Mouse (Mus musculus) hindbrain, embryonic 13.5 days (tissue): ENCODE results near the gene Rbmx2. TPM values are rescaled to one million over a fixed set of nuclear protein-coding genes. Genes with fewer than 3 reads are reported as not detected.

Experiments
- ATAC-seq: fragments of 200-750 bp; cut with Nextera tagmentation; 2 replicates; pipeline ENCODE4 v1.8.0; 2017; ENCODE audit warnings: moderate TSS enrichment; ENCODE audit not compliant: low FRiP score
- H3K27ac ChIP-seq: fragments of 300-500 bp; sonication (generic); 2 replicates; pipeline ENCODE4 v1.5.1; 2015; ENCODE audit warnings: inconsistent platforms, mild to moderate bottlenecking, moderate library complexity
- H3K27me3 ChIP-seq: fragments of 300-500 bp; sonication (generic); 2 replicates; pipeline ENCODE4 v1.6.1; 2015; ENCODE audit warnings: mild to moderate bottlenecking, inconsistent platforms
- H3K36me3 ChIP-seq: fragments of 300-500 bp; sonication (generic); 2 replicates; pipeline ENCODE4 v1.6.1; 2015; ENCODE audit warnings: mild to moderate bottlenecking, inconsistent platforms
- H3K4me1 ChIP-seq: fragments of 300-500 bp; sonication (generic); replicated peaks from 2 replicates; pipeline ENCODE4 v1.6.1; 2015; ENCODE audit warnings: inconsistent platforms
- H3K4me2 ChIP-seq: fragments of 300-500 bp; sonication (generic); 2 replicates; pipeline ENCODE4 v1.6.1; 2015; ENCODE audit warnings: inconsistent platforms, mild to moderate bottlenecking, moderate library complexity
- H3K4me3 ChIP-seq: fragments of 300-500 bp; sonication (generic); 2 replicates; pipeline ENCODE4 v1.5.1; 2015; ENCODE audit warnings: mild to moderate bottlenecking, inconsistent platforms
- H3K9ac ChIP-seq: fragments of 300-500 bp; sonication (generic); 2 replicates; pipeline ENCODE4 v1.6.1; 2015; ENCODE audit warnings: mild to moderate bottlenecking, inconsistent platforms
- H3K9me3 ChIP-seq: fragments of 300-500 bp; sonication (generic); 2 replicates; pipeline ENCODE4 v1.6.1; 2016; ENCODE audit warnings: inconsistent platforms
- WGBS: fragments of 180-500 bp; shearing (Covaris S2); methylation state at CpG from one replicate; pipeline ENCODE4 v1.1.7; 2015; 5-methylcytosine and 5-hydroxymethylcytosine counted together
- polyA plus RNA-seq: library from polyadenylated mRNA; unstranded; fragments of >200 nt; fragmentation: Nextera tagmentation; extraction: Ambion mirVana; gene quantifications from 2 replicates; pipeline ENCODE4 v1.2.1, GENCODE M21; 2015

The Rbmx2 gene
- polyA plus RNA-seq = 23.6 and 27.2 TPM in 2 replicates

DNA sequence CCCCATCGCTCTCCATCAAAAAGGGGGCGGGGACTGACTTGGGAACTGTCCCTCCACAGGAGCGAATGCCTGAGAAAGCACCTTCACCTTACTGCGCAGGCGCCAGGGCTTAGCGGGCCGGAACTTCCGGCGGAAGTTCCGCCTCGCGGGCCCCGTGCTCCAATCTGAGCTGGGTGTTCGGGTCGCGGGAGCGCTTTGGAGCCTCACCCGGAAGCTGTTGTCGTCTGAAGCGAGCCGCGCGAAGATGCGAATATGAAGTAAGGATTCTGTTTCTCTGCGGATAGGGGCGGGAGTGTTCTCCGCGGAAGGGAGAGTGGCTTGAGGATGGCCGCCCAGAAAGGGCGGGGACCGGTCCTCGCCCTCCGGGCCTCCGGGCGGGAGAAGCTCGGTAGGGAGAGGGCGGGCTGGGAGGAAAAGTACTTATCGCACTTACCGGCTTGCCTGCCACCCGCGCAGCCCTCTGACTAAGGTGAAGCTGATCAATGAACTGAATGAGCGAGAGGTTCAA lies at the start of gene Rbmx2:
Rbmx2 (plus strand) TSS at position 141 of the 508 bp plus-strand sequence.
- peak; percentile 98 for ATAC-seq
- whole genome bisulfite sequencing = 14% methylated on average over 38 of the region's 42 CpGs
- H3K4me3 ChIP-seq = peak within 1 kb of the TSS; percentile 55

DNA sequence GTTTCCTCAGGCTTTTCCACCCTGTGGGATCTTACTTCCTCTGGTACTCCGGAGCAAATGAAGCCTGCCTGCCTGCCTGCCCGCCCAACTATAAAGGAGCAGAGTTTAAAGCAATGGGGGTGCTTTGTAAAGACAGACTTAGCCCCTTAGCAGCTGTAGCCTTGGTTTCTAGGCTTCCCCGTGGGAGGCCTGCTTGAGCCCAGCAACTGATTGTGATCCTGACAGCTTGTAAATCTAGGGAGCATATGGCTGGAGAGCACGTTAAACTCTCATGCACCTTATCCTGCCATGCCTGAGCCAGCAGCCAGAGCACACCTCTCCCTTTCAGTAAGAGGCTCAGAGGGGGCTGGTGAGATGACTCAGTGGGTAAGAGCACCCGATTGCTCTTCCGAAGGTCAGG lies 28.0 kb upstream of the Rbmx2 start:
- no peaks in the 10 kb centered on the region for H3K4me1 ChIP-seq
- H3K4me3 ChIP-seq = no peak overlapping the region
- peak; percentile 46; the same call in 1 of the 2 replicates for ATAC-seq
- peaks cover 3% of the 10 kb centered on the region; the same call in 1 of the 2 replicates for H3K36me3 ChIP-seq
- H3K4me2 ChIP-seq = no peak overlapping the region
- WGBS = 40% methylated on average over 6 of the region's 6 CpGs
- no peaks in the 10 kb centered on the region for H3K27me3 ChIP-seq
- no peaks in the 10 kb centered on the region for H3K9me3 ChIP-seq
- H3K9ac ChIP-seq = no peak overlapping the region
- no peak overlapping the region for H3K27ac ChIP-seq

More for the DNA sequence above, at the start of gene Rbmx2:
- peak within 1 kb of the TSS; percentile 66 for H3K9ac ChIP-seq
- peak within 1 kb of the TSS; percentile 58 for H3K4me2 ChIP-seq
- H3K4me1 ChIP-seq = peaks cover 7% of the 10 kb centered on the region
- no peaks in the 10 kb centered on the region for H3K9me3 ChIP-seq
- H3K27me3 ChIP-seq = no peaks in the 10 kb centered on the region
- H3K36me3 ChIP-seq = peaks cover 8% of the 10 kb centered on the region; the same call in 1 of the 2 replicates
- H3K27ac ChIP-seq = no peak within 1 kb of the TSS

DNA sequence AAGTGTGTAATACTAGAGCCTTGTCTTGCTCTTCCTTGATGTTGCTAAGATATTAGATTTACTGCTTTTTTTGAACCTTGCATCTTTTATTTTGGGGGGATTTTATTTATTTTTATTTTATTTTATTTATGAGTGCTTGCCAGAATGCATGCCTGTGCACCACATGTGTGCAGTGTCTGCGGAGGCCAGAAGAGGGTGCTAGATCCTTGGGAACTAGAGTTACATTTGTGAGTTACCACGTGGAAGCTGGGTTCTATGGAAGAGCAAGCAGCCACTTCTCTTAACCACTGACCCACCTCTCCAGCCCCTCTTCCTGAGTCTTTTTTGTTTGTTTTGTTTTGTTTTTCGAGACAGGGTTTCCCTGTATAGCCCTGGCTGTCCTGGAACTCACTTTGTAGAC lies 25.2 kb upstream of the Rbmx2 start:
- no peaks in the 10 kb centered on the region for H3K9me3 ChIP-seq

DNA sequence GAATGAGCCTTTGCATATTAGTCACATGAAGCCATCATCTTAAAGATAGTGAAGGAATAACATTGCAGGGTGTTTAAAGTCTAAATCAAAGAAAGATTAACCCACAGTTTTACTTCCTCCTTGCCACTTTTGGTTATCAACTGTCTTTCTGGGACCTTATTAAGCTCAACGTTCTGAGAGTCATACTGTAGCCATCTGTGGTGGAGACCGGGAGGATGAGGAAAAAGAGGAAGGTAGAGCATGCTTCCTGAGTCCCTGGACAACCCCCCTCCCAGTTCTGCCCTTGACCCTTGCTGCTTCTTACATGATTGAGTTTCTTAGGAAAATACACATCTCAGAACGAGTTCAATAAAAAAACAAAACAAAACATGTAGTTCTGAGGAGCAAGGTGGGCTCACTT lies 23.1 kb upstream of the Rbmx2 start:
- H3K27me3 ChIP-seq = no peaks in the 10 kb centered on the region
- H3K4me2 ChIP-seq = no peak overlapping the region
- H3K4me1 ChIP-seq = no peaks in the 10 kb centered on the region
- ATAC-seq = no peak
- no peaks in the 10 kb centered on the region for H3K9me3 ChIP-seq
- no peaks in the 10 kb centered on the region for H3K36me3 ChIP-seq
- 77% methylated on average over 3 of the region's 3 CpGs for WGBS
- no peak overlapping the region for H3K27ac ChIP-seq
- no peak overlapping the region for H3K9ac ChIP-seq
- H3K4me3 ChIP-seq = no peak overlapping the region

More for the DNA sequence above, 25.2 kb upstream of the Rbmx2 start:
- H3K36me3 ChIP-seq = no peaks in the 10 kb centered on the region
- H3K27ac ChIP-seq = no peak overlapping the region
- no peaks in the 10 kb centered on the region for H3K27me3 ChIP-seq
- 67% methylated on average over 3 of the region's 3 CpGs for WGBS
- no peak overlapping the region for H3K4me2 ChIP-seq
- no peak overlapping the region for H3K4me3 ChIP-seq
- H3K9ac ChIP-seq = no peak overlapping the region
- H3K4me1 ChIP-seq = no peaks in the 10 kb centered on the region
- ATAC-seq = no peak

DNA sequence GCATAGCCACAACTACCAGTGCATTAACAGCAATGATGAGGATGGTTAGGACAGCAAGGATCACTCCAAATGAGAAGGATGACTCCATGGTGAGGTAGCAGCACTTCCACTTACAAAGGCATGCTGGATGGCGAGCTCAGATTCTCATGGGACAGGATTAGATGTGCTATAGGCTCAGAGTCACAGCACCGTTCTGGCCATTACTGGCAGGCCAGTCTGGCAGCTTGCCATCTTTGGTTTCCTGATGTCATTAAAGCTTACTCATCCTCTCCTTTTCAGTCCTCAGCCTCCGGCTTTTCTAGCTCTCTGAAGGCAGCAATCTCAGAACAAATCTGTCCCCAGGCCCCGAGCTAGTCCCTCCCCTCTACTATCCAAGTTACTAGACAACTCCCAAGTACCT lies 20.6 kb upstream of the Rbmx2 start, which contains the start of gene Gpr119:
Gpr119 (minus strand) TSS at position 308 of the 400 bp plus-strand sequence.
- Histone ChIP-seq H3K27ac (no peak within 1 kb of the TSS), H3K4me2 (no peak within 1 kb of the TSS), H3K9ac (no peak within 1 kb of the TSS), H3K27me3 (no peaks in the 10 kb centered on the region), H3K36me3 (no peaks in the 10 kb centered on the region), H3K4me1 (no peaks in the 10 kb centered on the region), H3K4me3 (no peak within 1 kb of the TSS), H3K9me3 (no peaks in the 10 kb centered on the region)
- 67% methylated on average over 4 of the region's 4 CpGs for WGBS
- no peak; the same call in 1 of the 2 replicates for ATAC-seq

DNA sequence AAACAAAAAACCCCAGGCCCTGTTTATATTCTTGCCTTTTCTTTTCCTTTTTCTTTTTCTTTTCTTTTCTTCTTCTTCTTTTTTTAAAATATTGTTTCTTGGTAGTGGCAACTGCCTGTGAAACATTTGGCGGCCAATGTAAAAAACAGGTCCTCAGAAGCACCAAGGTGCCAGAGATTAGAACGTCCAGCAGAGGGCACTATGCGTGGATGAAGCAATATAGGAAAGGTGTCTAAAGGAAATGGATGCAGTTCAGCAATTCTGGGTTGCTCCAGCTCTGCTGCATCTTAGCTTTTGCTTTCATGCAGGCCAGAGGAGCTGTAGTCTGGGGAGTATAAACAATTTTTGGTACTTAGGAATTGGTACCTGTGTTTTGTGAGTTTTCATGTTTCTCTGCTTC lies 11.4 kb upstream of the Rbmx2 start:
- no peak for ATAC-seq
- Histone ChIP-seq H3K4me1 (no peaks in the 10 kb centered on the region), H3K9me3 (no peaks in the 10 kb centered on the region), H3K27ac (no peak overlapping the region), H3K4me2 (no peak overlapping the region), H3K4me3 (no peak overlapping the region), H3K9ac (no peak overlapping the region), H3K36me3 (no peaks in the 10 kb centered on the region), H3K27me3 (no peaks in the 10 kb centered on the region)
- 19% methylated on average over 3 of the region's 3 CpGs for WGBS

DNA sequence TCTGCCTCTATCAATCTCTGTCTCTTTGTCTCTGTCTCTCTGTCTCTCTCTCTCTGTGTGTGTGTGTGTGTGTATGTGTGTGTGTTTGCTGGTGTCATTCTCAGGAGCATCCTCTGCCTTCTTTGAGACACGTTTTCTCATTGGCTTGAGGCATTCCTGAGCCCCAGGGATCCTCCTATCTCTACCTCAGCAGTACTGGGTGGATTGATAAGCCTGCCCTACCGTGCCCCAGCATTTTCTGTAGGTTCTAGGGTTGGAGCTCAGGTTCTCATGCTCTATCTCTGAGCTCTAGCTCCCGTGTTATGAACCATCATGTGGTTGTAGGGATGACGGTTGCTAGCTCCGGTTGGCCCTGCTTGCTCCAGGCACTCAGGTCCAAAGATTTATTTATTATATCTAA lies 10.9 kb upstream of the Rbmx2 start:
- no peak for ATAC-seq
- no peaks in the 10 kb centered on the region for H3K4me1 ChIP-seq
- no peak overlapping the region for H3K9ac ChIP-seq
- H3K4me3 ChIP-seq = no peak overlapping the region
- no peak overlapping the region for H3K4me2 ChIP-seq
- no peaks in the 10 kb centered on the region for H3K27me3 ChIP-seq
- no peaks in the 10 kb centered on the region for H3K36me3 ChIP-seq
- H3K27ac ChIP-seq = no peak overlapping the region
- H3K9me3 ChIP-seq = no peaks in the 10 kb centered on the region
- WGBS = 80% methylated on average over 5 of the region's 5 CpGs

DNA sequence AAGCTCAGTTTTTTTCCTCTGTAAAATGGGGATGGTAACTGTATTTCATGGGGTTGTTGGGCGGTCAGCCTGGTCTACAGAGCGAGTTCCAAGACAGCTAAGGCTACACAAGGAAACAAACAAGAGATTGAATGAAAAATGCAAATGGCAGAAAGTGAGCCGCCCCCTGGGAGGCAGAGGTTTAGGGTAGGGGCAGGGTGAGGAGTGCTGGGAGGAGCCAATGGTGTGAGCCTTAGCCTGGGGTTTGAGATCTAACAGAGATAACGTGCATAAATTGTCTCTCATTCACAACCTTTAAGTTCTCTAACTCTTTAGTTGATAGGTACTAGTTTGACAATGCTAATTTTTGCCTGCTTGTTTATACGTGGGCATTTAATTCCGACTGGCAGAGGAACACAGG lies 344 bp upstream of the Rbmx2 start:
- Histone ChIP-seq H3K9me3 (no peaks in the 10 kb centered on the region), H3K36me3 (peaks cover 8% of the 10 kb centered on the region; the same call in 1 of the 2 replicates), H3K4me2 (peak overlapping the region; percentile 53), H3K9ac (no peak overlapping the region), H3K27me3 (no peaks in the 10 kb centered on the region), H3K4me3 (peak overlapping the region; percentile 55), H3K27ac (no peak overlapping the region), H3K4me1 (peaks cover 7% of the 10 kb centered on the region)
- peak; percentile 91 for ATAC-seq
- 10% methylated on average over 6 of the region's 6 CpGs for WGBS

DNA sequence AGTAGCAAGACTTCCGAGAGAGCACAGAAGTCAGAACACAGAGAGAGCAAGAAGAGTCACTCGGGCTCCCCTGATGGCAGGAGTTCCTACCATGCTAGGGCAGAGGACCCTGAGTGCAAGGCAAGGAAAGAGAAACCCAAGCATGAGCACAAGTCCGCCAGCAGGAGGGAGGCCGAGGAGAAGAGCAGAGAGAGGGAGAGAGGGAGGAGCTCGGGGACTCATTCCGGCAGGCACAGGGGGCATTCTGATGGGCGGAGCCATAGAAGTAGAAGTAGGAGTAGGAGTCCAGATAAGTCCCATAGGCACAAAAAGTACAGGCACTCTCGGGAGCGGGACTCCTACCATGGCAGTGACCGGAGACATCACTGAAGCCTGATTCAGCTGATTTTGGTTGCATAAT lies 14.9 kb downstream of the Rbmx2 start:
- H3K4me1 ChIP-seq = no peaks in the 10 kb centered on the region
- no peaks in the 10 kb centered on the region for H3K9me3 ChIP-seq
- no peak overlapping the region for H3K9ac ChIP-seq
- ATAC-seq = no peak
- no peaks in the 10 kb centered on the region for H3K27me3 ChIP-seq
- WGBS = 88% methylated on average over 10 of the region's 10 CpGs
- H3K27ac ChIP-seq = no peak overlapping the region
- no peak overlapping the region for H3K4me3 ChIP-seq
- peaks cover 8% of the 10 kb centered on the region for H3K36me3 ChIP-seq
- H3K4me2 ChIP-seq = no peak overlapping the region

DNA sequence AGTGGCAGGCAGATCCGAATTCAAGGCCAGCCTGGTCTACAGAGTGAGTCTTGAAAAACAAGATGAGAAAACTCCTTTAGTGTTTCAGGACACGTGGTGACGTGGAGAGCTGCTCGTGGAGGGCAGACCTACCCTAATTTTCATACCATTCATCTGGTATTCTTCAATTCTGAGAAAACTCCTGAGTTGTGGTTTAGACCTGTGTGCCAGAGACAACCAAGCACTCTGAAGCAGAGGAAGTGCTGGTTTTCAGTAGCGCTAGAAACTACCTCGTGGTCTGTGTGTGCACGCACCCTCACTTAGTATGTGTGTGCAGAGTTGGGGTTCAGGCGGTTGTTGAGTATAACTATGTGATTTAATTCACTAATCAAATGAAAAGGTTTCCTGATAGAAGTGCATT lies 18.0 kb downstream of the Rbmx2 start:
- no peak for ATAC-seq
- H3K36me3 ChIP-seq = peaks cover 6% of the 10 kb centered on the region
- H3K9ac ChIP-seq = no peak overlapping the region
- H3K4me2 ChIP-seq = no peak overlapping the region
- WGBS = 92% methylated on average over 8 of the region's 8 CpGs
- H3K27me3 ChIP-seq = no peaks in the 10 kb centered on the region
- no peaks in the 10 kb centered on the region for H3K9me3 ChIP-seq
- H3K27ac ChIP-seq = no peak overlapping the region
- H3K4me1 ChIP-seq = no peaks in the 10 kb centered on the region
- H3K4me3 ChIP-seq = no peak overlapping the region

DNA sequence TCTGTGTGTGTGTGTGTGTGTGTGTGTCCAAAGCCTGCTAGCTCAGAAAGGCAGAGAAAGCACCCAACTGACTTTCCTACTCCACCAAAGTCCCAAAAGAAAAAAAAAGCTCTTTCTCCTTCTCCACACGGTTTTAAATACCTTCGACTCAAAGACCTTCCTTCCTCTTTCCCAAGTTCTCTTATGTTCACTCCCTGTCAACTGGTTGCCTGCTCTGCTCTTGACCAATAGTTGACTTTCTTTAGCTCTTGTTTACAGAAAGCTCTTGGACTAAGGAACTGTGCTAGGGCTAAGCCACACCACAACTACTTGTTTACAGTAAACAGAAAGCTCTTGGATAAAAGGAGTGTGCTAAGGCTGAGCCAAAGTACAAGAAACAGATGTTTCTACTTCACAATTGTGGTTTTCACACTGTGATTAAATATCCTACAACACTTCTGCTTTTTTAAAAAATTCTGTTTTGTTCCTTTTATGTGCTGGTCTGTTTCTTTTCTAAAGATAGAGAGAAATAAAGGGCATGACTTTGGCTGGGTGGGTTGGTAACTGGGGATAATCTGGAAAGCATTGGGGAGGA lies 60.0 kb downstream of the Rbmx2 start:
- H3K27ac ChIP-seq = no peak overlapping the region

More for the DNA sequence above, 60.0 kb downstream of the Rbmx2 start:
- H3K4me3 ChIP-seq = no peak overlapping the region
- H3K4me2 ChIP-seq = no peak overlapping the region
- no peak overlapping the region for H3K9ac ChIP-seq
- no peaks in the 10 kb centered on the region for H3K27me3 ChIP-seq
- no peaks in the 10 kb centered on the region for H3K4me1 ChIP-seq
- H3K9me3 ChIP-seq = no peaks in the 10 kb centered on the region
- WGBS = 83% methylated on average over 2 of the region's 2 CpGs
- no peak for ATAC-seq
- no peaks in the 10 kb centered on the region for H3K36me3 ChIP-seq
